Mouse (Mus musculus) liver, embryonic 14.5 days (tissue): ENCODE measurements around the gene Gas2.

Source experiments
- CTCF ChIP-seq: IDR thresholded peaks from 2 replicates; pipeline ENCODE4 v1.5.1; 2016; ENCODE audit warnings: antibody characterized with exemption, low read depth, control low read depth
- EP300 ChIP-seq: IDR thresholded peaks from 2 replicates; pipeline ENCODE4 v1.6.1; 2016; ENCODE audit warnings: antibody characterized with exemption, low read depth

- TF ChIP-seq CTCF (no peak), EP300 (no peak)
Observed at GRCm38 (mm10) chr7:51872041-51872440, 10.2 kb downstream of the Gas2 start.
